Mouse (Mus musculus): ENCODE data around the gene Bloc1s2.

DNA sequence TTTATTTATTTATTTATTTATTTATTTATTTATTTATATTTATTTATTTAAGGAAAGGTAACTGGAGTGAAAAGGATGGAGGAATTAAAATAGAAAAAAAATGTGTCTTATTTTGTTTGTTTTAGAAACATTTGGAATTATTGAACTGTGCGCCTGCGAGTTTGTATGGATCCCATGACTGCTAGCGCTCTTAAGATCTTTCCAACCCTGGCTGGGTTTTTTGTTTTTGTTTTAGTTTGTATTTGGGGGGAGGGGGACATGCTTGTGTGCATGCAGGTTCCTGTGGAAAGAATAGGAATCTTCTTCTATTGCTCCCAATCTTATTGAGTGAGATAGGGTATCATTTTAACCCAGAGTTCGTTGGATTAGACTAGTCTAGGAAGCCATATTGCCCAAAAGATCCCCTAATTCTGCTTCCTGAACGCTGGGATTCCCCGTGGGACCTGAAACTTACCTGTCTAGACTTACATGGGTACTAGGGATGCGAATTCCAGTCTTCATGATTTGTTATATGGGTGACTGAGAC, 10.2 kb downstream of the Bloc1s2 start:
- TF ChIP-seq POLR2A (IDR thresholded peaks at IDR 0.05; ENCODE audit: borderline replicate concordance, low read depth, low read length): no peak
- TF ChIP-seq CTCF (IDR thresholded peaks at IDR 0.05; ENCODE audit: low read depth, low read length): no peak

All from bone marrow macrophage, adult 2 months (primary cell).